Mouse (Mus musculus): ENCODE results near the gene Dock2. TPM values are rescaled to one million over a fixed set of nuclear protein-coding genes. Genes with fewer than 3 reads are reported as not detected.

Gene Dock2
- polyA plus RNA-seq, 1 experiment from 2014 or later: 1.4 TPM

DNA sequence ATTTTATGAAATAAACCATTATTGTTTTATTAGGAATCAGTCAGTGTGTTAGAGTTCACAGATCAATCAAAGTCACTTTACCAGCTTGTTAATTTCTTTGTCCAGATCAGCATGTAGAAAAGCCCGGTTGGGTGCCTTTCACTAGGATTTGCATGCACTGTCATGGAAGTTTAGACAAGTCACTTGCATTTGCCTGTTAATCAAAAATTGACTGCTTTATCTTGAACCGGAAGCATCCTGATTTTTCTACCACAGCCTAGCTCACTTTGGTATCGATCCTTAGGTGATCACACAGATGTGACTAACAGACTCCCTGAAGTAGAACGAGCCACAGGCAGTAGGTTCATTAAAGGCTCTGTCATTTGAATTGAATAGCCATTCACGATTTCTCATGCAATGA lies 468.3 kb downstream of the Dock2 start:
- 46% methylated on average over 5 of the region's 5 CpGs for WGBS
- ATAC-seq: no peak
- Histone ChIP-seq H3K27ac (no peak overlapping the region), H3K9ac (no peak overlapping the region), H3K4me2 (replicated peaks) (no peak overlapping the region), H3K27me3 (replicated peaks) (no peaks in the 10 kb centered on the region), H3K4me1 (replicated peaks) (no peaks in the 10 kb centered on the region), H3K36me3 (no peaks in the 10 kb centered on the region), H3K9me3 (no peaks in the 10 kb centered on the region), H3K4me3 (replicated peaks) (no peak overlapping the region)

DNA sequence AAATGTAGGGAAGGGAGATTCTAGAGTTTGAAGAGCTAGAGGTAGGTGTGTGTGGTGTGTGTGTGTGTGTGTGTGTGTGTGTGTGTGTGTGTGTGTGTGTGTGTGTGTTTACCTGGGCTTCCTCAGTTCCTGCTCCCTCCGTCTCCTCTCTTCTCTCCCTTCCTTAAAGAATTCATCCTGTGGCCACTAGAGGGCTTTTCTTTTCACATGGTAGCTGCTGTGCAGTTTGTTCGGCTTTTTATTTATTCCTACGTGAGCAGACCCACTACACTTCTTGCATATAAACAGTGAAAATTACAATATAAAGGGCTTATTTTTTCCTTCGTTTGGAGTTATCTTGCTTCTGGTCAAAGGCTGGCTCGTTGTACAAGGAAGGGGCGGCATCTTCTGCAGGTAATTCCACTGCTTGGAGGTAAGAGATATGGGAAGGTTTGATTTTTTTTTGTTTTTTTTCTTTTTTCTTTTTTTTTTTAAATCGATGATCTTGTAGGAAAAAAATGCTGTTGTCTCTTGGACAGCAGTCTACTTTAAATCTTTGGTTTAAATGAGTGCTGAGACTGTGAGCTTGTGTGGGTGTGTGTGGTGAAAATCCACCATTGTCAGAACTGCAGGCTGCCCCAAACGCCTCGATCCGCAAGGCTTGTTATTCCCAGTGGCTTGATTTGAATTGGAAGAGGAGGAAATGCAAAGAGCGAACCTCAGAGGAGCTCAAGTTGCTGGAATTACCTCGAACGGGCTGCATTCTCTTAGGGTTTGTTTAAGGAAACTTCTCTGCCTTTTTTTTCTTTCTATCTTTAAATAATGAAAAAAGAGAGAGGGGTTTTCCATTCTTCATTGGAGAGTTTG lies 468.9 kb downstream of the Dock2 start, which contains the start of gene Fam196b:
Gene Fam196b (plus strand): TSS at position 289 of the 846 bp plus-strand sequence.
- H3K4me3 ChIP-seq (replicated peaks): no peak within 1 kb of the TSS
- H3K4me2 ChIP-seq (replicated peaks): peak within 1 kb of the TSS; percentile 62
- no peaks in the 10 kb centered on the region for H3K36me3 ChIP-seq
- no peak within 1 kb of the TSS for H3K27ac ChIP-seq
- ATAC-seq: peak; percentile 76
- H3K27me3 ChIP-seq (replicated peaks): no peaks in the 10 kb centered on the region
- no peaks in the 10 kb centered on the region for H3K4me1 ChIP-seq (replicated peaks)
- no peaks in the 10 kb centered on the region for H3K9me3 ChIP-seq
- WGBS: 5% methylated on average over 13 of the region's 13 CpGs
- H3K9ac ChIP-seq: no peak within 1 kb of the TSS

DNA sequence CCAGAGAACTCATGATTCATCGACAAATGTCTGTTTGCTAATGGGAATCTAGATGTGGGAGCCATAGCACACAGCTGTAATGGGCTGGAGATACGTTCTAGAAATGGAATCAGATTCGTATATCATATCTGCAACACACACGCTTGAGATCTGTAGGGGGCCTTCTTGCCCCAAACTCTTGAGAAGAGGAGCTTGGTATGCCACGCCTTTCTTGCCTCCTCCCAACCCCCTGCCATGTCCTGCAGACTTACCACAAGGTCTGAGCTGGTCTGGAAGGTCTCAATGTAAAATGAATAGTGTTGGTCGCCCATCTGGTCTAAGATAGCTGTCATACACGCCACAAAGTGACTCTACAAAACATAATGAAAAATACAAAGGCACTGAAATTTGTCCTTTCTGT lies 471.5 kb downstream of the Dock2 start:
- 61% methylated on average over 7 of the region's 7 CpGs for WGBS
- H3K4me1 ChIP-seq (replicated peaks): no peaks in the 10 kb centered on the region

DNA sequence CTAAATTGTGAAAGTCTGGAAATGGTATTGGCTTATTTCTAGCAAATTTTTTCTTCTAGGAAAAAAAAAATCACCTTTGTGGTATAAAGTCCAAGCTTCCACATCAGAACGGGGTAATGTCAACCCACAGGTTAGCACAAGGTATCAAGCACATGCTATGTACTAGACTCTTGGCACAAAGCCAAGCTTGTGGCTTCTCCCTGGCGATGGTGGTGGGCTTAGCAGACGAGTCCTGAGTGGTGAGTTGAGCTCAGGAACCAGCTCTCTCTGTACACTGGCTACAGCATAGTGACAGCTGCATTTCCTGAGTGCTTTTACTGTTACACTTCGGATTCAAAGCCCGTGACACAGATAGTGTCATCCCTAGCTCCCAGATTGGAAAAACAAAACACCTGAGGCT lies 472.0 kb downstream of the Dock2 start:
- Histone ChIP-seq H3K4me3 (replicated peaks) (no peak overlapping the region), H3K36me3 (no peaks in the 10 kb centered on the region), H3K4me1 (replicated peaks) (no peaks in the 10 kb centered on the region), H3K27me3 (replicated peaks) (no peaks in the 10 kb centered on the region), H3K9me3 (no peaks in the 10 kb centered on the region), H3K27ac (no peak overlapping the region), H3K4me2 (replicated peaks) (no peak overlapping the region), H3K9ac (no peak overlapping the region)
- 55% methylated on average over 5 of the region's 5 CpGs for WGBS
- ATAC-seq: no peak

More for the DNA sequence above, 471.5 kb downstream of the Dock2 start:
- Histone ChIP-seq H3K36me3 (no peaks in the 10 kb centered on the region), H3K9me3 (no peaks in the 10 kb centered on the region), H3K27ac (no peak overlapping the region), H3K4me3 (replicated peaks) (no peak overlapping the region), H3K9ac (no peak overlapping the region), H3K27me3 (replicated peaks) (no peaks in the 10 kb centered on the region), H3K4me2 (replicated peaks) (no peak overlapping the region)
- no peak for ATAC-seq

DNA sequence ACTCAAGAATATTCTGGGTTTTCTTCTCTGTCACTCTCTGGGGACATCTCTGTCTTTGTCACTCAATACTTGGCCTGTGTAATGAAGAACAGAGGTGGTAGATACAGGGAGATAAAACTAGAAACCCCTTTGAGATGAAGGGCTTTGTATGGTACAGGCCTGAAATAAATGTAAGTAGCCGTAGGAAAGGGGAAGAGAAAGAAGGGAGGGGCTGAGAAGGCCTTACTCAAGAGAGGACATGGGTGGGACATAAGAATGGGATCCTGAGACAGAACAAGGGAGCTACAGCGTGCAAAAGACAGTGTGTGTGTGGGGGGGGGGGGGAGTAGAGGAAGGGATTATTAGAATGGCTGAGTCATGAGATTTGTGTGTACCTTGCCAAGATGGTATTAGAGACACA lies 474.3 kb downstream of the Dock2 start:
- 72% methylated on average over 2 of the region's 2 CpGs for WGBS
- no peak for ATAC-seq
- no peak overlapping the region for H3K4me3 ChIP-seq (replicated peaks)
- no peaks in the 10 kb centered on the region for H3K9me3 ChIP-seq
- H3K4me1 ChIP-seq (replicated peaks): no peaks in the 10 kb centered on the region
- H3K27ac ChIP-seq: no peak overlapping the region
- H3K36me3 ChIP-seq: no peaks in the 10 kb centered on the region
- H3K9ac ChIP-seq: no peak overlapping the region
- H3K27me3 ChIP-seq (replicated peaks): no peaks in the 10 kb centered on the region
- H3K4me2 ChIP-seq (replicated peaks): no peak overlapping the region

DNA sequence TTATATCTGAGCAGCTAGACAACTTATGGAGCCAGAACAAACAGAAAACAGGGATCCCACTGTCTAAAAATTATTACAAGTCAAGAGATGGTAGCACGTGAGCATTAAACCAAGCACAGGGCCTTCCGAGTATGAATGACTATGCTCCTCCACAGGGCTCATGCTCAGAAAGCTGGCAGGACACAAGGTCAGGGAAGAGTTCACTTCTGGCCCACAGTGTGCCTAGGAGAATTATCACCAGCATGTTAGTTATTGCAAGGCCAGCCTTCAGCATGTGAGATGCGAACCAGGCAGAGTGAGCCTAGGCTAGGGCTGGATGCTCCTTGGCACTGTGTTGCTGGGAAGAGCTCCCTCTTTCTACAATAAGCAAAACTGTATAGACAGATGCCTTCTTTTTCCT lies 475.0 kb downstream of the Dock2 start:
- no peak overlapping the region for H3K27ac ChIP-seq
- H3K9me3 ChIP-seq: no peaks in the 10 kb centered on the region
- H3K4me2 ChIP-seq (replicated peaks): no peak overlapping the region
- no peaks in the 10 kb centered on the region for H3K4me1 ChIP-seq (replicated peaks)
- no peaks in the 10 kb centered on the region for H3K27me3 ChIP-seq (replicated peaks)
- no peak overlapping the region for H3K4me3 ChIP-seq (replicated peaks)
- no peaks in the 10 kb centered on the region for H3K36me3 ChIP-seq
- ATAC-seq: no peak
- WGBS: 88% methylated on average over 3 of the region's 3 CpGs
- no peak overlapping the region for H3K9ac ChIP-seq

DNA sequence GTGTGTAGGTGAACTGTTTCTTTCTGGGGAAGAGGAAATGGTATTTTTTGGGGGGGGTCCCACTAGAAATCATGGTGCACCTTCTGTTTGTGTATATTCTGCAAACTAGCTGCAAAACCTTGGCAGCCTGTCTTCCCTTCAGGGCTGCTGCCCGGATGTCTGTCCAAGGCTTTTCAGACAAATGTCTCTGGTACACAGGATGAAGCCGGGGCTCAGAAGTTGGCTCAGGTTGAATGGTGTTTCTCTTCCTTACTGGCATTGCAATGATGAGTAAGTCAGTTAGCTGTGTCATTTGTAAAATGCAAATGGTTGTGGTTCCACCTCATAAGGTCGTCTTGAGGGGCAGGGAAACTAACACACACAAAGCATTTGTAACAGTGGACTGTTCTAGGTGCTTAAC lies 477.5 kb downstream of the Dock2 start:
- 75% methylated on average over 3 of the region's 3 CpGs for WGBS
- no peaks in the 10 kb centered on the region for H3K27me3 ChIP-seq (replicated peaks)

DNA sequence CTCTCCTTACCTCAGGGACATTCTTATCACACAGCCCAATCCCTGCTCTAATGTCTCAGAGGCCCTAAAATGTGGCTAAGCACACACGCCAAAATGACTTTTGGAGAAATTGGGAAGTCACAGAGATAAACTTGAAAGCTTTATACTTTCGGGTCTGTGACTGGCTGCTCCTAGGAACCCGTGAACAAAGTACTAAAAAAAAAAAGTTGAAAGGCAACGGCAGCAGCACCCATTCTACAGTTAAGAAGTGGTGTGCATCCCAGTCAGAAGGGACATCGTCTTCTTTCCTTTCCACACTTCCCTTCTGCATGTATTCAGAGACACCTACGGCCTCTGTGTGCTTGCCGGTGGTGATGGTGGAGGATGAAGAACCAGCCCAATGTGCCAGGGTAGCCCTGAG lies 483.6 kb downstream of the Dock2 start:
- Histone ChIP-seq H3K9me3 (no peaks in the 10 kb centered on the region), H3K27me3 (replicated peaks) (no peaks in the 10 kb centered on the region), H3K36me3 (no peaks in the 10 kb centered on the region), H3K9ac (no peak overlapping the region), H3K4me1 (replicated peaks) (no peaks in the 10 kb centered on the region), H3K4me2 (replicated peaks) (no peak overlapping the region), H3K27ac (no peak overlapping the region), H3K4me3 (replicated peaks) (no peak overlapping the region)
- ATAC-seq: no peak
- 88% methylated on average over 7 of the region's 7 CpGs for WGBS

More for the DNA sequence above, 477.5 kb downstream of the Dock2 start:
- H3K4me1 ChIP-seq (replicated peaks): no peaks in the 10 kb centered on the region
- no peaks in the 10 kb centered on the region for H3K9me3 ChIP-seq
- no peak overlapping the region for H3K4me3 ChIP-seq (replicated peaks)
- ATAC-seq: no peak
- no peak overlapping the region for H3K9ac ChIP-seq
- no peaks in the 10 kb centered on the region for H3K36me3 ChIP-seq
- H3K27ac ChIP-seq: no peak overlapping the region
- no peak overlapping the region for H3K4me2 ChIP-seq (replicated peaks)

DNA sequence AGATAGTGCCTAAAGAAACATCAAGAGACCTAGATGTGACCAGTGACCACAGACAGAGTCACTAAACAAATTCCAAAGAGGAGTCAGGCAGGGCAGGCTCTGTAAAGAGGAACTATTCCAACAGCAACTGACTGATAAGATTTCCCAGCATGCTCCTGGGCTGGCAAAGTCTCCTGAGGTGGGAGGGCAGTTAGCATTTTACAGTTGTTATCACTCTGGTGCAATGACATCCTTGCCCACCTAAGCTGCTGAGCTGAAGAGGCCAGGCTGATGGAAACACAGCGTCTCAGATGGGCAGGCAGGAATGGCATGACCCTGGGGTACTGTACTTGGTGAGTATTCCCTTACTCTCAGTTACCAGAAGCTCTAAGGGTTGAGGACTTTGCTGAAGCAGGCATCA lies 484.1 kb downstream of the Dock2 start:
- 68% methylated on average over 1 of the region's 1 CpGs for WGBS
- Histone ChIP-seq H3K9me3 (no peaks in the 10 kb centered on the region), H3K36me3 (no peaks in the 10 kb centered on the region), H3K27me3 (replicated peaks) (no peaks in the 10 kb centered on the region), H3K9ac (no peak overlapping the region), H3K4me3 (replicated peaks) (no peak overlapping the region), H3K4me2 (replicated peaks) (no peak overlapping the region), H3K27ac (no peak overlapping the region), H3K4me1 (replicated peaks) (no peaks in the 10 kb centered on the region)
- no peak for ATAC-seq

DNA sequence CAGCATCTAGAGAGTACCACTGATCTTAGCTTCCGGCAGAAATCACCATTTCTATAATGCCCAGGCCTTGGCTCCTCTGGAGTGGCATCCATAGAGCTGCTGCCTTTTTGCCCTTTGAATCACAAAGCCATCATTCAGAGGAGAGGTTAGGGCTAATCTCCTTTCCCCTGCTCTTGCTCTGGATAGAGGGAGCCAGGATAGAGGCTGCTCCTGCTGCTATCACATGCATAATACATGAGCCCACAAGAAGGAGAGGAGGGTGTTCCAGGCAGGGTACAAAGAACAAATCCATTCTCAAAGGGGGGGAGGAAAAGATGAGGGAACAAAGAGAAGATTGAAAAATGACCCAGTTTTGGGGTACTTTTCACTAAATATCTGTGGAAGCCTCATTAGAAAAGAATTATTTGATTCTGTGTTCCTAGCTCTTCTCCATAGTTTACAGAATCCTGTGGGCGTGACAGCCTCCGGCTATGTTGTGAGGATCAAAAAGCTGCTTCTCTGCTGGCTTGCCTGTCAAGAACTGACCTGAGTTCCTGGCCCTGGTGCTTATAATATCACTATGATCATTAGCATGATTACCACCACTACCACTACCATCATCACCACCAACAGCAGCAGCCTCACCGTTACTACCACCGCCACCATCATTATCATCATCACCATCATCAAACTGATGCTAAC lies 485.9 kb downstream of the Dock2 start:
- H3K9ac ChIP-seq: no peak overlapping the region
- H3K36me3 ChIP-seq: no peaks in the 10 kb centered on the region
- no peaks in the 10 kb centered on the region for H3K9me3 ChIP-seq
- H3K27me3 ChIP-seq (replicated peaks): no peaks in the 10 kb centered on the region
- H3K4me2 ChIP-seq (replicated peaks): no peak overlapping the region
- no peak overlapping the region for H3K27ac ChIP-seq
- 85% methylated on average over 5 of the region's 5 CpGs for WGBS
- no peak for ATAC-seq
- H3K4me3 ChIP-seq (replicated peaks): no peak overlapping the region
- no peaks in the 10 kb centered on the region for H3K4me1 ChIP-seq (replicated peaks)

DNA sequence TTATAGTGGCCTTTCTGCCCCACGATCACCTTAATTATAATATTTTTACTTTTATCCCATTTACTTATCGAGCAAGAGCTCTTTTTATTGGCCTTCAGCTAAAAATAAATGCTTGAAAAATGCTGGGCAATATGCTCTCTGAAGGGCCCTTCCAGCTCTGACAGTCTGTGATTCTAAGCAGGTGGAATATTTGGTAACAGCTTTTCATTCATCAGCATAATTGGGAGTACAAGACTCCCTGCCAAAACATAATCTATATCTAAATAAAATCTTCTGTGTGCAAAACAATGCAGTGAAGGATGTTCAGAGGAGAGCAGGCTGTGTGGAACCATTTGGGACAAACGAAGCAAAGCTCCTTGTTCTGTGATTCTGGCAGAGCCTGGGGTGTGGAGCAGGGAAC lies 492.4 kb downstream of the Dock2 start:
- Histone ChIP-seq H3K27ac (no peak overlapping the region), H3K36me3 (no peaks in the 10 kb centered on the region), H3K9ac (no peak overlapping the region), H3K4me1 (replicated peaks) (no peaks in the 10 kb centered on the region), H3K9me3 (no peaks in the 10 kb centered on the region), H3K4me3 (replicated peaks) (no peak overlapping the region), H3K27me3 (replicated peaks) (no peaks in the 10 kb centered on the region), H3K4me2 (replicated peaks) (no peak overlapping the region)
- WGBS: 58% methylated on average over 3 of the region's 3 CpGs
- no peak for ATAC-seq

DNA sequence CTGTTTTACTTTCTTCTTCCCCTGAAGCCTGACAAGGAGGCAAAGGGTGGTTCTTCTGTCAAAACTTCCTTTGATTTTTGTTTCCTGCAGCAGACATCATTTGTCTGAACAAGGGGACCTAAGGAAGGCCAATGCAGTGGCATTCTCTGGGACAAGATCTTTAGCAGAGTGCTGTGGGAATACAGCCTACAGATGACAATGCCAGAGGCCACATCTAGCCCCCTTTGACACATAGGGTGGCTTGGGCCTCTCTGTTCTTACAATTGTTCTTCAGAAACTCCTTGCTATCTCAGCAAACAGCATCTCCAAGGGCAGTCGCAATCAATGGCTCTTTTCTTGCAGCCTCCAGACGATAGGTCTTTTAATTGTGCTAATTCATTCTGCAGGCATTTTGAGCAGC lies 493.0 kb downstream of the Dock2 start:
- H3K9me3 ChIP-seq: no peaks in the 10 kb centered on the region
- H3K27me3 ChIP-seq (replicated peaks): no peaks in the 10 kb centered on the region
- H3K9ac ChIP-seq: no peak overlapping the region
- no peaks in the 10 kb centered on the region for H3K36me3 ChIP-seq
- no peak overlapping the region for H3K4me2 ChIP-seq (replicated peaks)
- no peaks in the 10 kb centered on the region for H3K4me1 ChIP-seq (replicated peaks)
- H3K4me3 ChIP-seq (replicated peaks): no peak overlapping the region
- no peak for ATAC-seq
- WGBS: 30% methylated on average over 2 of the region's 2 CpGs
- H3K27ac ChIP-seq: no peak overlapping the region

DNA sequence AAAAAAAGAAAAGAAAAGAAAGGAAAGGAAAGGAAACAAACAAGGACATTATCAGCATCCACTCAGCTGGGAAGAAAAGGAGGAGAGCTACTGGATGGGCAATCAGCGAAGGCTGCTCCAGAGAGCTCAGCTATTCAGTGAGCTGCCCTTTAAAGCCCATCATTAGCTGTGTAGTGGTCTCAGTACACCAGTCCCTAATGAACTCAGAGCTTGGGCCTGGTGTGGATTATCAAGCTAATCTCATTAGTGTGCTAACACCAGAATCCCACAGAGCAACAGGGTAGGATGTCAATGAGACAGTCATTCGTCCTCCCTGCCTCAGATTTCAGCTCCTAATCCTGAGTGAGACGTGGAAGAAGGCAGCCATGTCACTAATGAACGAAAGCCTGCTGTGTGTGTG lies 493.4 kb downstream of the Dock2 start:
- Histone ChIP-seq H3K9ac (no peak overlapping the region), H3K4me2 (replicated peaks) (no peak overlapping the region), H3K27ac (no peak overlapping the region), H3K4me1 (replicated peaks) (no peaks in the 10 kb centered on the region), H3K27me3 (replicated peaks) (no peaks in the 10 kb centered on the region), H3K36me3 (no peaks in the 10 kb centered on the region), H3K9me3 (no peaks in the 10 kb centered on the region), H3K4me3 (replicated peaks) (no peak overlapping the region)
- WGBS: 51% methylated on average over 4 of the region's 4 CpGs
- ATAC-seq: no peak
